ENCODE assay signal across 9 mouse cellular contexts in the genomic region with DNA sequence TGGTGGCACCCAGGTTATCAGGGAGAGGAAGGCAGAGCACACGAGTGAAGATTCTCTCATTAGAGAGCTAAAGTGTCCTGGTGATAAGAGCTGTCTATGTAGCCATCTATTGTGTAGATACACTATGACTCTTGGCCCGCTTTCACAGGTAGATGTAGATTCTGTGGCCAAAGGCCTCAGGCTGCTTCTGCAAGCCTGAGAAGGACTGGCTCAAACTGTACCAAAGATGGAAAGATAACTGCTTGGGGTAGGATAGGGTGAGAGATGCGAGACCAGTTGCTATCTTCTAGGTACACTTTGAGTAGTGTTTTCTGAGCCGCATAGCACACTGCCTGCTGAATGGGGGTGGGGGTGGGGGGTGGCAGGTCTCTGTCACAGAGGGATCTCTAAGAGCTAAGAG.
"Had no signal": no experiment of that assay in that cellular context is flagged by ENCODE, and none has a peak within 500 bp of the region (broad histone marks: within the 10 kb centered on the region; RNA-seq: fewer than 3 reads in every experiment).

No protein-coding gene starts in this region.

- H3K36me3 ChIP-seq: intestine, embryonic 15.5 days; kidney, embryonic 15.5 days; limb, embryonic 10.5 days; limb, embryonic 13.5 days had no signal

- H3K4me2 ChIP-seq: limb, embryonic 13.5 days; midbrain, embryonic 11.5 days had no signal

- H3K27ac ChIP-seq: intestine, embryonic 15.5 days; limb, embryonic 10.5 days; limb, embryonic 13.5 days had no signal

- H3K9ac ChIP-seq: intestine, embryonic 15.5 days; kidney, embryonic 15.5 days; limb, embryonic 13.5 days had no signal

- DNase-seq: lung, postnatal 14 days; midbrain, embryonic 14.5 days; thymus, adult 18-20 months; thymus, postnatal 14 days had no signal

- H3K4me3 ChIP-seq: intestine, embryonic 15.5 days; limb, embryonic 13.5 days had no signal

- H3K9me3 ChIP-seq: intestine, embryonic 15.5 days; kidney, embryonic 15.5 days; limb, embryonic 10.5 days; limb, embryonic 13.5 days had no signal
